Mouse (Mus musculus) monocyte, adult 5-6 weeks (primary cell): Measurements from ENCODE around the gene Lgals9. TPM values are rescaled to one million over a fixed set of nuclear protein-coding genes. Genes with fewer than 3 reads are reported as not detected.

ENCODE experiments used
- ATAC-seq: fragments of 153-309, 156-312 bp; replicated peaks from 2 replicates; pipeline ENCODE4 v1.8.0; 2017; ENCODE audit warnings: mild to moderate bottlenecking; ENCODE audit not compliant: low TSS enrichment, insufficient number of reproducible peaks, severe bottlenecking, poor library complexity, low FRiP score
- total RNA-seq: library from RNA; stranded (forward); fragments of 200-1000, 200-491, 200-594 nt; gene quantifications from 3 replicates; pipeline ENCODE4 v1.2.3, GENCODE M21; 2017

The Lgals9 gene
- total RNA-seq, 1 experiment from 2014 or later: 30.3 TPM

GRCm38 (mm10) chr11:78935178-78935577 lies 49.6 kb downstream of the Lgals9 start:
- no peak for ATAC-seq

GRCm38 (mm10) chr11:78934727-78935126 lies 50.0 kb downstream of the Lgals9 start:
- no peak for ATAC-seq

- no peak for ATAC-seq
These were observed 50.4 kb downstream of the Lgals9 start for GRCm38 (mm10) chr11:78934307-78934706.

- ATAC-seq: no peak
These were observed 55.4 kb downstream of the Lgals9 start for GRCm38 (mm10) chr11:78929345-78929744.

- no peak for ATAC-seq
These were observed 59.8 kb downstream of the Lgals9 start for GRCm38 (mm10) chr11:78924916-78925315.

- no peak for ATAC-seq
These were observed 60.6 kb downstream of the Lgals9 start for GRCm38 (mm10) chr11:78924111-78924510.

- peak; percentile 45; the same call in 1 of the 2 replicates for ATAC-seq
These were observed 61.9 kb downstream of the Lgals9 start for GRCm38 (mm10) chr11:78922678-78923407.

GRCm38 (mm10) chr11:78920411-78920939 lies 64.3 kb downstream of the Lgals9 start, which contains the start of gene Nos2:
TSS of gene Nos2 (plus strand) at chr11:78920787.
- no peak for ATAC-seq

- ATAC-seq: no peak
These were observed 65.0 kb downstream of the Lgals9 start for GRCm38 (mm10) chr11:78919745-78920144.

- ATAC-seq: no peak
These were observed 68.3 kb downstream of the Lgals9 start for GRCm38 (mm10) chr11:78916410-78916809.

- ATAC-seq: no peak
These were observed 69.3 kb downstream of the Lgals9 start for GRCm38 (mm10) chr11:78915473-78915872.

Other genes with a start within 250 kb of the Lgals9 start
- 12.4 to 22.2 TPM (median 16.4 TPM) in 3 replicates for gene Ccnq, start 233.2 kb downstream of the Lgals9 start, total RNA-seq
- gene Lyrm9, start 158.4 kb downstream of the Lgals9 start, total RNA-seq: 11.8 to 34.1 TPM (median 16.2 TPM) in 3 replicates
- not detected in 3 replicates for gene Nos2, start 64.2 kb downstream of the Lgals9 start, total RNA-seq
- gene Ksr1, start 161.5 kb upstream of the Lgals9 start, total RNA-seq: 5.3 to 11.9 TPM (median 6.9 TPM) in 3 replicates